Mouse (Mus musculus) adrenal gland, postnatal 25 days (tissue): Measurements from ENCODE around the gene Mybbp1a. TPM values are rescaled to one million over a fixed set of nuclear protein-coding genes. Genes with fewer than 3 reads are reported as not detected.

Experiments
- DNase-seq: peaks from one replicate; pipeline ENCODE4 v3.0.0; 2021; ENCODE audit warnings: mixed read lengths
- long read RNA-seq: library from polyadenylated mRNA; stranded (forward); transcript quantifications from one replicate; pipeline ENCODE4 v2.0.0, GENCODE M21; 2021
- total RNA-seq: library from RNA; stranded (reverse); gene quantifications from 2 replicates; pipeline ENCODE4 v1.2.3, GENCODE M21; 2021

The Mybbp1a gene
- total RNA-seq: 83.9 and 101 TPM in 2 replicates
- long read RNA-seq, full-length matches to known transcripts: 26 of 62 reads
- long read RNA-seq, partial matches to known transcripts: 30 of 62 reads
- long read RNA-seq, other reads (novel, unspliced or antisense): 6 of 62 reads

DNA sequence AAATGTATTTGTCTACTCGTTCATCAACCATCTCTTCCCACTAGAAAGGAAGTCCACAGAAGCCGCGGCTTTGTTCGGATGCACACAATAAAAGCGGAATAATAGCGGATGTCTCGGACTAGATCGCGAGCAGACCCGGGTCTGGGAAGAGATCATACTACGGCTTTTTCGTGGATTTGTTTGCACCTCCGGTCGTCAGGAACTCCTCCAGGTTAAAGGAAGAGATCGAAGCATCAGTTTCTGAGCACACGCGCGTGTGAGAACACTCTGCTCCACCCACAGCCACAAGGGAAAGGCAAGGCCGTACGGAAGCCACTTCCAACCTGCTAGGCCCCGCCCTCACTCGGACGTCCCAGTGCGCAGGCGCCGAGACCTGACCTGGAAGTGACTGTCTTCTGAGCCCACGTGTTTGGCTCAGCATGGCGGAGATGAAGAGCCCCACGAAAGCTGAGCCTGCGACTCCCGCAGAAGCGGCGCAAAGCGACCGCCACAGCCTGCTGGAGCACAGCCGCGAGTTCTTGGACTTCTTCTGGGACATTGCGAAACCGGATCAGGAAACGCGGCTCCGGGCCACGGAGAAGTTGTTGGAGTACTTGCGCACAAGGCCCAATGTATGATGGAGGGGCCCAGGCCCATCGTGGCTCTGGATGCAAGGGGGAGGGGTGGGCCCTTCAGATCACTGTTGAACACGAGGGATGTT lies at the start of gene Mybbp1a:
Mybbp1a (plus strand) TSS at position 391 of the 700 bp plus-strand sequence.
- peak; percentile 99 for DNase-seq

DNA sequence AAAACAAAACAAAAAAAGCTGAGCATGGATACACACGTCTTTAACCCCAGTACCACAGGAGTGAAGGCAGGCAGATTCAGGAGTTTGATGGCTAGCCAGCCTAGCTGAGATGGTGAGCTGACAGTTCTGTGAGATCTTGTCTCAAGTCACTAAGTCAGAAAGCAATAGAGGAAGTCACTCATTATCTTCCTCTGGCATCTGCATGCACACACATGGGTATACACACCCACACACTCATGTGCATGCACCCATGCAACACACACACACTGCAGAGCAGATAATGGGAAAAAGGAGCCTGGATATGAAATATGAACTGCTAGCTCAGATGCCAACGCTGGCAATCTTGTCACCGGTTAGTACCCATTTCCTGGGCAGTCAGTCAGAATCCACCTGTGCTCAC lies 47.9 kb upstream of the Mybbp1a start:
- DNase-seq: no peak

DNA sequence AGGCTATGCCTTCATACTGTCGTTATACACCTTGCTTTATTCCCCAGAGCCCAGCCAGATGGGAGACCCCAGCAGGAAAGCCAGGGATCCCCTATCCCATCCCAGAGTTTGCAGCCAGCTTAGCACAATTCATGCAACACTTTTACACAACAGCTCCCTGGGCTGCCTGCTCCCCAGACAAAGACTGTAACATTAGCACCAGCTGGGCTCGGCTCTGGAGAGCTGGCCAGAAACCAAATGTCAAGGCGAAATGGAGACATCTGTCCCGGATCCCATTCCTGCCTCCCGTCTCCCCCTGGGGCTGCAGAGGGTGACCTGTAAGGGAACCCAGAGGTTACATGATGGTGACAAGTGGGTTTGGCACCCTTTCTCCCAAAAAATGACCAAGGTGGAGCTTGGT lies 47.5 kb upstream of the Mybbp1a start:
- DNase-seq: peak; percentile 66

DNA sequence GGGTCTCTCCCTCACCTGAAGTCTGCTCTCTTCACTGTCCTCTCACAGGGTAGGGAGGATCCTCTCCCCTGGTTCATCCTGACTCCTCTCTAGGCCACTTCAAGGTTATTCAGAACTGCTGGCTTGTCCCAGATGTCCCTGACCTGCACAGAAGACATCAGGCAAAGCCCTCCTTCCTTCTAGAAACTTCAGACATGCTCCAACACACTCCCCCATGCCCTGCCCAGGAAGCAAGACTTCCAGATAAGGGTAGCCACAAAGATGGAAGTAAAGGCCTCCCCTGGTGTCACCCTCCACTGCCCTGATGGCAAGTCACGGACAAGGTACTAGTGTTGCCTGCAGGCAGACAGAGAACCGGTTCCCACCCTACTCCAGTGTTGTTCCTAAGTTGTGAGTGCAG lies 46.5 kb upstream of the Mybbp1a start:
- no peak for DNase-seq

DNA sequence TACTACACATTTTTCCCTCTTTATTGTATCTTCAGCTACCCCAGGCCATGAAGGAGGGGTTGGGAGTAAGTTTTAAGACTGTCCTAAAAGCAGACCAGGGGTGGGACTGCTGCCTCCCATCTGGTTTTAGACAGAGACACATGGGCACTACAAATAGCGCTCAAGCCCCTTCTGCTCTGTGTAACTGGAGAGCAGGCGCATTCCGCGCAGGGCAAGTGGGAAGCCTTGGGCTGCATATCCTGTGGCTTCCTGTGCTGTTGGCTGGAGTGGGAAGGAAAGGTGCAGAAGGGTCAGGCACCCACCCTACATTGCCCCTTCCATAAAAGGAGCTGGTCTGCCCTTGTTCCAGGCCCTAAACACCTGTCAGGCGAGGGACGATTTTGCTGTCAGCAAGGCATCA lies 45.5 kb upstream of the Mybbp1a start:
- DNase-seq: no peak

DNA sequence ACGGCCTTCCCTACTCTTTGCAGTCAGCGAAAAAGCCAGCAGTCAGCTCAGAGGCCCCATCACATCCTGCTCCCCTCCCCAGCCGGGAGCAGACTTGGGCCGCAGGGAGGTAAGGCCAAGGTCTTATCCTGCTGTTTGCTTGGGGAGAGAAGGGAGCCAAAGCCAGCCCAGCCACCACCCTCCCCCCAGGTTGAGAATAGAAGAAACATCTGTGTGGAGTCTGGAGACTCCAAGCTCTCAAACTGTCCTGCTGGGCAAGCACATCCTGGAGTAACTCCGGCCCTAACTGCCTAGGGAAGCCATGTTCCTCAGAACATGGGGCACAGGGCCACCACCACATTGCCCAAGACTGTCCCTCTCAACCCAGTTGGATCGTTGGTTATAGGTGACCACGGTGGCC lies 44.5 kb upstream of the Mybbp1a start:
- no peak for DNase-seq

DNA sequence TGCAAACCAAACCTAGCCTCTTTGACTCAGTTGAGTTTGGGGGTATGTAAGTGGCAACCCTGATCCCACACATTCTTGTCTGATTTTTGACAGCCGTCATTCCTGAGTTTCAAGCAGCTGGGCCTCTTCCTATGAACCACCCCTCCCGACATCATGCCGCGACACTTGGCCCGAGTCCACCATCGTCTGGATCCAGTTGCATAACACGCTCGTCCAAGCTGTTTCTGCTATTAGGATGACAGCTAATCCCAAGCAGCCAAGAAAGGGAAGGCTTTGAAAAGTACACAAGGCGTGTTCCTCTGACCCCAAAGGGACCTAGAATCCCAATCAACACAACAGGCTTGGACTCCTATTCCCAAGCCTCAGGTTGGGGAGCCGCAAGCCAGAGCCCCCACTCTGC lies 44.1 kb upstream of the Mybbp1a start:
- peak; percentile 66 for DNase-seq

DNA sequence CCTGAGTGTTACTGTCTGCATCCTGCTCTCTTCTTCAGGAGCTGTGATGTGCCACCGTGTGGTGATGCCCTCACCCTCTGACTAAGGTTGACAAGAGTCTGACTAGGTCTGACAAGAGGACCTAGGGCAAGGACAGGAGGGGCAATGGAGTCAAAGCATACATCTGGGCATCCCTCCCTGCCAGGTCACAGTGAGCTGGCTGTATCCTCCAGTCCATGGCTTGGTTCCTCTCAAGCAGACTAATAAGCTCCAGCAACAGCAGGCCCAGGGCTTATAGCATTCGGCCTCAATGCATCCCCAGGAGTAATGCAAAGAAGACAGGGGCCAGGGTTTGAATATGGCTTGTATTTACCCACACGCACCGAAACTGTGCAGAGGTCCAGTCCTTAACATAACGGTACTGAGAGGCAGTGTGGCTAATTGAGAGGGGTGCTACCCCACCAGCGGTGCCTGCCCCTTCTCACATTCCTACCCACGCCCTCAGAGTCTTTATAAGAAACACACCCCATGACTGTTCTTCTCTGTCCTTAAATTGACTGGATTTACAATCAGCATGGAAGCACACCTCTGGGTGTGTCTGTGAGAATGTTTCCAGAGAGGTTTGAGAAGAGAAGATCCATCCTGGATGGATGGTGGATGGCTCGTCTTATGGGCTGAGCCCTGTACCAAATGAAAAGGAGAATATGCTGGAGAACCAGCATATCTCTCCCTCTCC lies 43.2 kb upstream of the Mybbp1a start:
- no peak for DNase-seq

DNA sequence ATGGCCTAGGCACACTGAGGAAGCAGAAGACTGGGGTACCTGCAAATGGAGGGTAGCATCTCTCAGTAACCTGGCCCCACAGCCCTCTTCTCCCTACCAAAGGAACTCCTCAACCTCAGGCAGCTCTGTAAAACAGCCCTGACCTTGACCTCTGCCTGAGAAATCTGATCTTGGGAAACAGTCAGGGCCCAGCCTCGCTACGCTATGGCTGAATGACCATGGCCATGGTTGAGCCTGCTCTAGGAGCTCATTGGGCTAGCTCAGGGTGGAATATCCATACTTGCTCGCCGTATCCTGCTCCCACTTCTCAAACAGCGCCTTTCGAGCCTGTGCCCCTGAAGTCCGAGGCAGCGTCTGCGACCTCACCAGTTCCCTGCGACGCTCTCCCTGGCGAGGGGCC lies 40.1 kb upstream of the Mybbp1a start:
- DNase-seq: no peak

DNA sequence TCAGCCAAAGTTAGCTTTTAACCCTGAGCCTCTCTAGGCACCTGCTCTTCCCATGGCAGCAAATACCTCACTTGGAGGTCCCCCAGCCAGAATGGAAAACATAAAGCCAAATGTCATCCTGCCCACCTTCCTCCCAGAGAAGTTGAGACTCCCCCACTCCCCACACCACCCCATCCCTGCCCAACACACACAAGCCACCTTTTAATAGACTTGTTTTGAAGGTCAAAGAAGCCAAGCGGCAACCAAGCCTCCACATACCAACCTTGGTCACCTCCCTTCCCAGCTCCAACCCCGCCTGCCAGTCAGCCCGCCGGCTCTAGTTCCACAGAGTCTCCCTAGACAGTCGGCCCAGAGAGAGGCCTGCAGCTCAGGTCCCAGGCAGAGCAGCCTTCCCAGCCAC lies 39.1 kb upstream of the Mybbp1a start:
- DNase-seq: no peak

DNA sequence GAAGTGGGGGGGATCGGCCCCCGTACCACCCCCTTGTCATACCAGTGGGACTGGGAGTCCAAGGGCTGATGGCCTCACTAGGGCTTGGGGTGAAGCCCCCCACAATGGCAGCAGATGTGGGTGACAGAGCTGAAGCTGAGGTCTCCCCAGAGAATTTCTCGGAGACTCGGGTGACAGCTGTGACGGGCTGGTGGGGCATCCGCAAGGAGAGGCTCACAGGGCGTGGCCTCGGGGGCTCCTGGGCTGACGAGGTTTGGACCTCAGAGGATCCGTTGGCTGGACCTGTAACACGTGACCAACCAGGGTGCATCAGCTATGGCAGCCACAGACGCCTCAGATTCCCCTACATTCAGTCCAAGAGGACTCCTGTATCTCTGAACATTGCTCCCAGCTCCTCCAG lies 38.2 kb upstream of the Mybbp1a start:
- no peak for DNase-seq

DNA sequence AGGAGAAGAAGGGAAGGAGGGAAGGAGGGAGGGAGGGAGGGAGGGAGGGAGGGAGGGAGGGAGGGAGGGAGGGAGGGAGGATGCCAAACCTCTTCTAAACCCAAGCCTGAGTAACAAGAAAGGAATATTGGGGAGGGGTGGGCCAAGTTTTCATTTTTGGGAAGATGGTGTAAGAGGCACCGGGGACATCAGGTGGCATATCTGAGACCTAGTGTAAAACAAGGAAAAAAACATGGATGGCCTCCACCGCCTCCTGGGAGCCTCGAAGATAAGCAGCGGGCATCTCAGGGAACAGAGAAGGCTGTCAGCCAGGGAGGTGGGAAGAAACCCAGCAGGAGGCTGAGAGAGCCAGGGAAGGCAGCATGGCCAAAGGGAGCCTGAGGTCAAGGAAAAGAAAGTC lies 35.6 kb upstream of the Mybbp1a start:
- no peak for DNase-seq

DNA sequence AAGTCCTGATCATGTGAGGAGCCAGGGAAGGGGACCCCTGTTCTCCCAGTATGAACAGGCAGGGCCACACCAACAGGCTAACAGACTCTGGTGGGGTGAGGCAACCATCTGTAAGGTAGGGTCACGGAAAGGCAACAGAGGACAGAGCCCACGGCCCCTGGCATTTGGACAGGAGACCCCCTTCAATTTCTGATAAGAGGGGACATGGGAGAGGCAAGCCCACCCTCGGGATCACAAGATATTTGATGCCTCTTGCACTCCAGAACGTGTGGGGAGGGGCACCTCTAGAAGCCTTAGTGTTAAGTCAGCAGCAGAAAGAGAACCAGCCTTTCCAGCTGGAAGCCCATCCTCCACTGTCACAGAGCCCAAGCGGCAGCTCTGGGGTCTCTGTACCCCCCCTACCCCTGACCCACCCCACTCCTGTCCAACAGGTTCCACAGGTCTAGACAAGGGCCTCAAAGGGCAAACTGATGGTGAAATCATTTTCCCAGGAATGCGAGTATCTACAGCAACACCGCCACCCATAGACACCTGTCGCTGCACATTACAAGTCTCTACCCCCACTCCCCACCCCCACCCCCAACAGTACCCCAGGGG lies 35.0 kb upstream of the Mybbp1a start:
- DNase-seq: no peak

DNA sequence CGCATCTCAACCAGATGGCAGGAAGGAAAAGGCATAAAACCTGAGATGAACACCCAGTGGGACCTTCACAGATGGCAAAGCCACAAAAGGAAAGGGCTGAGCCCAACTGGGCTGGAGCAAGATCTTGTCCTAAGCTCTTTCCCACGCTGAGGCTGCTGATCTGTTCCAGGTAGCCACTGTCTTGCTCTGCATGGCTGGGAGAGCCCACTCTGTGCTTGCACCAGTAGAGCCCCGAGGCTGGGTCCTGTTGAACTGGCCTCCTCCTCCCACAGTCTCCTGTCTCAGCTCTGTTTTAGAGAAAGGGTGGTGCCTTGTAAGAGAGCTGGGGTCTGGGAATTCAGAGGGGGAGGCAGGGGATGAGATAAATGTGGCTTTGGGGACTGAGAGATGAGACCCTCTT lies 34.1 kb upstream of the Mybbp1a start:
- DNase-seq: no peak

DNA sequence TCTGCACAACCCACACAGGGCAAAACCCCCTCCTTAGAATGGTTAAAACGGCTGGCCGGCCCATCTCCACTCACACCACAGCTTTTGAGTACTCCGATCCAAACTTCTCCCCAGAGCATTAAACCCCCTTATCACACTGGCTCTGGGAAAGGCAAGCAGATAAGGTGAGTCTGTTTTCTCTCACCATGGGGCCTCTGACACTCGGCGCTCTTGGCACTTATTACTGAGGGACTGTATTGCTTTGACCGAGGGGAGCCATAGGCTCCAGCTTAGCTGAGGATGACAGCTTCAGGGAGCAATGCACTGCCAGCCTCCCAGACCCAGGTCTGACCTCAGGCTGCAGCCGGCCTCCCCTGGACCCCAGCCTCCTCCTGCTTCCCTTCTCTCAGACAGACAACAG lies 33.6 kb upstream of the Mybbp1a start:
- DNase-seq: no peak

DNA sequence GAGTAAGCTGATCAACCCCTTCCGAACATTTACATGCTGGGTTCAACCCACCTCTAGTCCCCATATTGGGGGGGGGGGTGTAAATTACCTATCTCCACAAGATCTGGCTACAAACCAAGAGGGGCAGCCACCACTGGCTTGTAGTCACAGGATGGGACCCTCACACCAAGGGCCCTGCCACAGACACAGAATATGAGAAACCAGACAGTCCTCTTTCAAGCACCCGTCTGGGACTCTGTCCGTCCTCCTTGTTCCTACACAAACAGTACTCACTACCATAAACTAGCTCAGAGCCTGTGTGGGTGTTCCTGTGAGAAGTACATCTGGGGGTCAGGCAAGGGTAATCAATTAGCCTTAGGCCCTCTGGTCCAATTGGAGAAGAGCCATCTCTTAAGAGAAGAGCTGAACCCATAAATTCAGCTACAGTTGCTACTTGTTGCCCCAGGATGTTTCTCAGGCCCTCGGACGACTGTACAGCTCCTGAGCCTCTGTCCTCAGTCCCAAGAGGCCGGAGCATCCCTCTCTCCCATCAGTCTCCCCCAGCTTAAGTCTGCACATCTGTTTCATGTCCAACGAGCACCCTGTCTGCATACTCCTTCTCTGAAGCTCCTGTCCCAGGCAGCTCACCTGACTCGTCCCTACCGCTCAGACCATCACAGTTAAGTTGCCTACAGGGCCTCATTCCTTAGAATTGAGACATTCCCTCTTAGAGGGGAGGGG lies 32.5 kb upstream of the Mybbp1a start:
- DNase-seq: no peak

DNA sequence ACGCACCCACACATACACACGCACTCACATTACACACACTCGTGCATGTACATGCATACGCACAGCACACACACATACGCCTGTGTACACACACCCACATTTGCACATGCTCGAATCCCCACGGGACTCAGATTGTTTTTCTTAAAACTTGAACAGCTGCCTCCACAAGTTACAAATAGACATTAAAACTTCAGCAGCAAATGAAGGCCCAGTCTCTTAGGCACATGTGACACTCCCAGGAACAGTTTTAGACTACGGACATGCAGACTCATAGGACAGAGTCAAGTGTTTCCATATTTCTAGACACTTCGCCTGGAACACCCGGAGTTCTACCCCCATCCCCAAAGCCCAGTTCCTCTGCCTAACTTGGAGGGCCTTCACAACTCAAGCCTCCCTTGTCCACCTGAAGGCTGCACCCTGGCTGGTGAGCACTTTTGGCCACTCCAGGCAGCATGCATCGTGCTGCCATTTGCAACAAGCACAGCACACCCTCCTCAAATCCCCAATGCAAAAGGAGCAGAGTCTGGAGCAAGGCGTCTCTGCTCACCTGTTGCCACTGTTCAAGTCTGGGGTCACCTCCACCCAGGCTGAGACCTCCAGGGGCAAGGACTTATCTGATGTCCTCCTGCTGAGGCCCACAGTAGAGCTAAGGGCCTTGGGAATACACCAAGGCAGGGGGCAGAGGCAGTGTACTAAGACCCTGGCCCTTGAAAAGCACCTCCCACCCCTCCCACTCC lies 31.3 kb upstream of the Mybbp1a start:
- no peak for DNase-seq

DNA sequence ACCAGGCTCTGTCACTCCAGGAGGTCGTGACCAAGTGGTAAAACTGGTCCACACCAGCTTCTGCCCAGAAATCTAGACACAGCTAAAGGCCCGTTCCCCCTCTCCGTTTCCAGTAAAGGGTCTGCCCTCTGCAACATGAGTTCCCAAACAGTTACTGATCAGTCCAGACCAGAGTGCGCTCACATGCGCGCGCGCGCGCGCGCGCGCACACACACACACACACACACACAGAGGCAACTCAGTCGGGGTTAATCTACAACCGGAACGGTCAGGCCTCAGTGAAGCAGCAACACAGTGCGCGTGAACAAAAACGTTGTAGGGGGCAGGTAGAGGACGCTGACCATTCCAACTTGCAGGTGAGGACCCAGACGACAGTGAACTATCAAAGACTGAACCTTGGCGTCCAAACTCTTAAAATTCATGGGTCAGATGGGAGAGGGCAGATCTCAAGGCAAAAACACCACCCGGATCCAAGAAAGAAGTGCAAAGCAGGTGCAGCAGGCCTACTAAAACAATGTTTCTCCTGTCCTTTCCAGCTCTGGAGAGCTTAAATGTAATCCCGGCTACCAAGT lies 30.5 kb upstream of the Mybbp1a start:
- no peak for DNase-seq

DNA sequence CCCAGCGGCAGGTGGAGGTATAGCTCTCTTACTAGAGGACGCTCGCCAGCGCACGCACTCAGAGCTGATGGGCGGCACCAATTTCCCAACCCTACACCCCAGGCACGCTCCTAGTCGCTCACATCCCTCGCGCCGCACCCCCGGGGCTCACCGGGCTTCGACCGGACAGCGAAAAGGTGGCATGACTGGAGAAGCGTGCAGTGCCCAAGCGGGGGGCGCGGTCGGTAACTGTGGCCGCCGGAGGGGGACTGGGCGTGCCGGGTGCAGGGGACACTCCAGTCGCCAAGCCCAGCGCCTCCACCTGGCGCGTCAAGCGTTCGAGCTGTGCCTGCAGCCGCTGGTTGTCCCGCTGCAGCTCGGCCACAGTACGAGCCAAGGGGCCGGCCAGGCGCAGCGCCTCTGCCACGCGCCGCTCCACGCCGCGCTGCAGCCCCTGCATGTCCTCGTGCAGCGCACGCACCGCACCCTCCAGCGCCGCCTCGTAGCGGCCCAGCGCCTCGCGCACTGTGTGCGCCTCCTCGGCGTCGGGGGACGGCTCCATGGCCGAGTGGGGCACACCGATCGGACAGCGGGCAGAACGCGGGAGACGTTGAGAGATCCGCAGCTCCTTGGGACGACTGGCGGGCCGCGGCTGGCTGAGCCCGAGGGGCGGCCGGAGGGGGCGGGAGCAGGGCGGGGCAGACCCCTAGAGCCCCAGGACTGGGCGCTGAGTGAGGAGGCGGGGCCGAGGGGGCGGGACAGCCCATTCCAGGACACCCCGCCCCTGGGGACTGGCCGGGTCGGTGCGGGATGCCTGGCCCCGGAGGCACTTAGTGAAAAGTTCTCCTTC lies 29.8 kb upstream of the Mybbp1a start, which contains the start of gene Smtnl2:
Smtnl2 (minus strand) TSS at position 621 of the 829 bp plus-strand sequence.
- DNase-seq: peak; percentile 92

DNA sequence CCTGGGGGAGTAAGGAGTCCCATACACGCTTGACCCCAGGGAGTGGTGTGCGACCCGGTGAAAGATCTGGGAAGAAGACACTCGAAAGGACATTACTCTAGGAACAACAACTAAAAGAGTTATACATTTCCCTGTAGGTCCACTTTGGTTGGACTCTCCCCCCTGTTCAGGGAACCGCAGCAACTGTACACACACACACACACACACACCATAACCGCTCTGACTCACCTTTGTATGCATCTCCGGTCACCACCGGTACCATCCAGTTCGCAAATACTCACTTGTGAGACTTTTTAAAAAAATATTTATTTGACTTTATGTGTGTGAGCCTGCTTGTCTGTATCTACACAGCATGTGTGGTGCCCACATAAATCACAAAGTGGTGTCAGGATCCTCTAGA lies 29.2 kb upstream of the Mybbp1a start:
- DNase-seq: no peak

DNA sequence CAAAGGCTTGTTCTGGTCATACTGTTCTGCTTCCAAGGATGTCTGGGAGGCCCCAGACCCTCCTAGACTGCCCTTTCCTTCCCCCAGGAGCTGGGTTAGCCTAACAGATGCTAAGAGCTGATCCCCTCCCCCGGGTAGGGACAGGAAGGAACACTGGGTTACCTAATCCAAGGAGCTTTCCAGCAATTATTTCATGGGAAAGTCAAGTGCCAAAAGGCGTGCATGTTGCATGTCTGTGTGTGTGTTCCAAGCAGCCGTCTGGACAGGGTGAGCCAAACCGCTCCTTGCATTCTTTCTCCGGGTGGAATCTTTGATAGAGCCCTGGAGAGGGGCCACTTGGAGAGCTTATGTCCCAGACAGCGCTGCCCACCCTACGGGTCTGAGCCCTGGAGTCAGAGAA lies 28.1 kb upstream of the Mybbp1a start:
- no peak for DNase-seq
